14 mouse cellular contexts compared by ENCODE assay signal in the genomic region with DNA sequence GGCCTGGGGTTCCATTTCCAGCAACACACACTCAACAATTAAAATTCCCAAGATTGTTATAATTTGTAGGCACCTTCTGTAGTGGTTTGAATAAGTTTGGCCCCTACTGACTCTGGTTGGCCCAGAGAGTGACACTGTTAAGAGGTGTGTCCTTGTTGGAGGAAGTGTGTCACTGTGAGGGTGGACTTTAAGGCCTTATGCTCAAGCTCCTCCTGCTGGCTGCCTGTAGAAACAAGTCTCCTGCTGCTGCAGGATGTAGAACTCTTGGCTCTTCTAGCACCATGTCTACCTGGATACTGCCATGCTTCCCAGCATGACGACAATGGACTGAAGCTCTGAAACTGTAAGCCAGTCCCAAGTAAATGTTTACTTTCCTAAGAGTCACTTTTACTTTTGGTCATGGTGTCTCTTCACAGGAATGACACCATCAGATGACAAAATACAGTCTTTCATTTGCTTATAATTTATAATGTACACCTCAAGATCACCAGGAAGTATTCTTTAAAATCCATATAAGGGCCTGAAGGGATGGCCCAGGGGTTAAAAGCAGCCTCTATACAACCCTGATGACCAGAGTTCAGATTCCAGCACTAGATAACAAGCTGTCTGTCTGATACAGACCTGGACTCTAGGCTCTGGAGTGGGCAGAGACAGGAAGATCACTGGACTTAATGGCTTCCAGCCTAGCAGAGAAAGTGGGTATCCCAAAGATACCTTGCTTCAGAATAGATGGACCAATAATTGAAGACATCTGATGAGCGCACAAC. TPM values are rescaled to one million over a fixed set of nuclear protein-coding genes. Genes with fewer than 3 reads are reported as not detected.
A peak's percentile ranks its signal among the peaks of the same experiment; 100 is the strongest.
DNase-seq lines count a peak whose midpoint lies in the region; ATAC-seq and TF ChIP-seq lines count a peak whose summit lies in the region.
"Had no signal": no experiment of that assay in that cellular context is flagged by ENCODE, and none has a peak within 500 bp of the region (broad histone marks: within the 10 kb centered on the region; RNA-seq: fewer than 3 reads in every experiment).

No protein-coding gene starts in this region.

- no peaks in the 10 kb centered on the region for H3K4me1 ChIP-seq in heart, postnatal 0 days (ENCODE audit: control insufficient read depth, insufficient read depth)

- H3K27me3 ChIP-seq in heart, postnatal 0 days (ENCODE audit: control insufficient read depth, insufficient read depth, low read length): no peaks in the 10 kb centered on the region
- H3K27me3 ChIP-seq: limb, embryonic 15.5 days; midbrain, embryonic 13.5 days; neural tube, embryonic 13.5 days had no signal

- H3K4me2 ChIP-seq in heart, postnatal 0 days (ENCODE audit: low read depth, low read length): no peak overlapping the region
- H3K4me2 ChIP-seq: limb, embryonic 15.5 days; midbrain, embryonic 13.5 days; neural tube, embryonic 13.5 days had no signal

- peaks cover 83% of the 10 kb centered on the region for H3K36me3 ChIP-seq in heart, postnatal 0 days (replicated peaks; ENCODE audit: control insufficient read depth, insufficient read depth, low read length)

- no peak overlapping the region for H3K9ac ChIP-seq in heart, postnatal 0 days (replicated peaks; ENCODE audit: low read depth, low read length)
- H3K9ac ChIP-seq: limb, embryonic 15.5 days; midbrain, embryonic 13.5 days; neural tube, embryonic 13.5 days had no signal

- peak; percentile 31 for TF ChIP-seq CTCF in heart, postnatal 0 days (IDR thresholded peaks at IDR 0.05; ENCODE audit: low read depth)

- ATAC-seq in heart, postnatal 0 days (ENCODE audit: insufficient read depth, low read depth): 0 out of 2 replicates have a peak, but pooled peaks have one; percentile 28
- peak; percentile 27 to 43; a peak in 2 of 4 replicates for ATAC-seq in hematopoietic stem cell, adult 5-6 weeks (replicated peaks in 1 of 2; ENCODE audit: insufficient read depth in 1 of 2, low FRiP score in 2 of 2, low TSS enrichment in 1 of 2, low read depth in 1 of 2, poor library complexity in 2 of 2, severe bottlenecking in 2 of 2)
- ATAC-seq: midbrain, embryonic 13.5 days had no signal

- H3K9me3 ChIP-seq in heart, postnatal 0 days (replicated peaks; ENCODE audit: control insufficient read depth, low read length): no peaks in the 10 kb centered on the region
- H3K9me3 ChIP-seq: limb, embryonic 15.5 days; midbrain, embryonic 13.5 days; neural tube, embryonic 13.5 days had no signal

- no peak overlapping the region for H3K27ac ChIP-seq in heart, postnatal 0 days (ENCODE audit: low read depth)
- H3K27ac ChIP-seq: limb, embryonic 15.5 days; midbrain, embryonic 13.5 days; neural tube, embryonic 13.5 days had no signal

- no peak for TF ChIP-seq EP300 in heart, postnatal 0 days (IDR thresholded peaks at IDR 0.05; ENCODE audit: low read depth)

- no peak overlapping the region for H3K4me3 ChIP-seq in heart, postnatal 0 days (ENCODE audit: low read depth, low read length)
- H3K4me3 ChIP-seq: limb, embryonic 15.5 days; midbrain, embryonic 13.5 days; neural tube, embryonic 13.5 days had no signal

- DNase-seq in heart, postnatal 0 days (ENCODE audit: low spot score): no peak
- no peak for DNase-seq in heart, adult 9 months (ENCODE audit: low spot score in 2 of 2)
- peak; percentile 14 to 38 for DNase-seq in spleen, postnatal 36 days (ENCODE audit: low spot score in 2 of 2)
- no peak for DNase-seq in spleen, adult 12 weeks (ENCODE audit: low spot score)
- DNase-seq in frontal cortex, postnatal 10 days (ENCODE audit: low spot score in 2 of 2): no peak
- no peak for DNase-seq in right cerebral cortex, adult 18-20 months
- no peak for DNase-seq in adrenal gland, postnatal 36 days
- DNase-seq: gastrocnemius, postnatal 25 days; heart, postnatal 14 days; kidney, adult 11 months had no signal

- WGBS in heart, postnatal 0 days: 91% methylated on average over 2 of the region's 2 CpGs

RNA-seq across cellular contexts. Expression of a gene that starts 6.9 kb away (rescaled TPM):
- total RNA-seq in heart, postnatal 0 days (2014; rRNA removed; ENCODE audit: low replicate concordance): 181 and 183 TPM in 2 replicates
- polyA plus RNA-seq in heart, postnatal 0 days (2015; fragmentation: Nextera tagmentation; extraction: Ambion mirVana): 2,966 and 3,134 TPM in 2 replicates
- total RNA-seq in hematopoietic stem cell, adult 5-6 weeks (2017): 74.9 and 110 TPM in 2 replicates
- 100 to 1,000 TPM; 502 to 538 TPM for total RNA-seq in adrenal gland, postnatal 36 days (2021)

RNA-seq across cellular contexts. Expression of a gene that starts 27.7 kb away (rescaled TPM):
- 54.3 and 60.1 TPM in 2 replicates for total RNA-seq in heart, postnatal 0 days (2014; rRNA removed; ENCODE audit: low replicate concordance)
- 27.8 and 29.2 TPM in 2 replicates for polyA plus RNA-seq in heart, postnatal 0 days (2015; fragmentation: Nextera tagmentation; extraction: Ambion mirVana)
- total RNA-seq in hematopoietic stem cell, adult 5-6 weeks (2017): 5.7 and 7.1 TPM in 2 replicates
- total RNA-seq in adrenal gland, postnatal 36 days (2021): 10 to 100 TPM; 19.0 to 25.5 TPM

RNA-seq across cellular contexts. Expression of a gene that starts 27.8 kb away (rescaled TPM):
- 54.7 and 65.5 TPM in 2 replicates for total RNA-seq in heart, postnatal 0 days (2014; rRNA removed; ENCODE audit: low replicate concordance)
- 22.6 and 25.5 TPM in 2 replicates for polyA plus RNA-seq in heart, postnatal 0 days (2015; fragmentation: Nextera tagmentation; extraction: Ambion mirVana)
- 33.9 and 39.3 TPM in 2 replicates for total RNA-seq in hematopoietic stem cell, adult 5-6 weeks (2017)
- total RNA-seq in adrenal gland, postnatal 36 days (2021): 10 to 100 TPM; 49.5 to 63.8 TPM

RNA-seq across cellular contexts. Expression of a gene that starts 38.0 kb away (rescaled TPM):
- 0.97 and 6.4 TPM in 2 replicates for total RNA-seq in heart, postnatal 0 days (2014; rRNA removed; ENCODE audit: low replicate concordance)
- polyA plus RNA-seq in heart, postnatal 0 days (2015; fragmentation: Nextera tagmentation; extraction: Ambion mirVana): 2.4 and 3.7 TPM in 2 replicates
- 14.0 and 27.4 TPM in 2 replicates for total RNA-seq in hematopoietic stem cell, adult 5-6 weeks (2017)
- total RNA-seq in adrenal gland, postnatal 36 days (2021): 1 to 10 TPM; 1.6 to 1.9 TPM

RNA-seq across cellular contexts. Expression of a gene that starts 38.1 kb away (rescaled TPM):
- 28.9 and 50.0 TPM in 2 replicates for total RNA-seq in heart, postnatal 0 days (2014; rRNA removed; ENCODE audit: low replicate concordance)
- polyA plus RNA-seq in heart, postnatal 0 days (2015; fragmentation: Nextera tagmentation; extraction: Ambion mirVana): 44.4 and 51.3 TPM in 2 replicates
- 73.5 and 98.7 TPM in 2 replicates for total RNA-seq in hematopoietic stem cell, adult 5-6 weeks (2017)
- total RNA-seq in adrenal gland, postnatal 36 days (2021): 10 to 100 TPM; 60.6 to 66.2 TPM

Comparison
In these comparisons a context has a peak if more than half of its experiments do, and no peak if none do; other contexts are left out.
1. DNase-seq: peak in spleen, postnatal 36 days (2 of 2); none in heart, postnatal 0 days (single experiment), heart, adult 9 months (0 of 2), spleen, adult 12 weeks (single experiment), frontal cortex, postnatal 10 days (0 of 2), right cerebral cortex, adult 18-20 months (single experiment) and adrenal gland, postnatal 36 days (0 of 2).